24 mouse cellular contexts compared by ENCODE assay signal in the genomic region with DNA sequence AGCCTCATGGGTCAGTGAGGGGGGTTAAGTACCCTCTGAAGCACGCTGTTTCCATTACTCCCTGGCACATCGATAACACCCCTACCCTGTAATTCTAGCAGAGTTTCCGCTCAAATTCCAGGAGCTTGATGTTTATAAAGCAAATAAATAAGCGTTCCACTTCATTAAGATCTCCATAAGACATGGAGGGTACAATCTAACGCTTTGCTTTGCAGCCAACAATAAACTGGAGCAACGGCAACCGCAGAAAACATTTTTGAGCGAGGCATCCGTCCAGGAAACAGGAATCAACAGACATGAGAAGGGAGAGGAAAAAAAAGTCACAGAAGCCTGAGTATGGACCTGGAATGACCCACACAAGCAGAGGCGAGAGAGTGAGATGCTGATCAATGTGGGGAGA. TPM values are rescaled to one million over a fixed set of nuclear protein-coding genes. Genes with fewer than 3 reads are reported as not detected.
DNase-seq lines count a peak whose midpoint lies in the region; ATAC-seq and TF ChIP-seq lines count a peak whose summit lies in the region.
"Had no signal": no experiment of that assay in that cellular context is flagged by ENCODE, and none has a peak within 500 bp of the region (broad histone marks: within the 10 kb centered on the region; RNA-seq: fewer than 3 reads in every experiment).

No protein-coding gene starts in this region.

- H3K4me1 ChIP-seq in hindbrain, postnatal 0 days (ENCODE audit: insufficient read depth, low read length): peaks cover 9% of the 10 kb centered on the region; the same call in 1 of the 2 replicates
- H3K4me1 ChIP-seq in hindbrain, embryonic 13.5 days (replicated peaks): peaks cover 9% of the 10 kb centered on the region
- H3K4me1 ChIP-seq in lung, postnatal 0 days (ENCODE audit: insufficient read depth, low read depth, low read length): no peaks in the 10 kb centered on the region
- no peaks in the 10 kb centered on the region for H3K4me1 ChIP-seq in lung, adult 2 months (ENCODE audit: control insufficient read depth, insufficient read depth, low read length)
- H3K4me1 ChIP-seq in embryonic facial prominence, embryonic 14.5 days (ENCODE audit: control insufficient read depth, insufficient read depth, low read length): peaks cover 22% of the 10 kb centered on the region
- H3K4me1 ChIP-seq: heart, embryonic 12.5 days; stomach, embryonic 15.5 days had no signal

- TF ChIP-seq EP300 in lung, postnatal 0 days (IDR thresholded peaks at IDR 0.05): no peak

- H3K36me3 ChIP-seq in hindbrain, postnatal 0 days (ENCODE audit: insufficient read depth, low read length): no peaks in the 10 kb centered on the region
- no peaks in the 10 kb centered on the region for H3K36me3 ChIP-seq in hindbrain, embryonic 13.5 days
- H3K36me3 ChIP-seq in lung, postnatal 0 days (ENCODE audit: insufficient read depth, low read length): no peaks in the 10 kb centered on the region
- H3K36me3 ChIP-seq in embryonic facial prominence, embryonic 14.5 days (ENCODE audit: control insufficient read depth, insufficient read depth, low read length): no peaks in the 10 kb centered on the region
- H3K36me3 ChIP-seq: embryonic facial prominence, embryonic 15.5 days; forebrain, embryonic 12.5 days; heart, embryonic 12.5 days; limb, embryonic 10.5 days; midbrain, embryonic 13.5 days; stomach, embryonic 15.5 days had no signal

- no peaks in the 10 kb centered on the region for H3K9me3 ChIP-seq in hindbrain, postnatal 0 days (ENCODE audit: low read length)
- H3K9me3 ChIP-seq in hindbrain, embryonic 13.5 days: no peaks in the 10 kb centered on the region
- no peaks in the 10 kb centered on the region for H3K9me3 ChIP-seq in lung, postnatal 0 days (ENCODE audit: low read length)
- no peaks in the 10 kb centered on the region for H3K9me3 ChIP-seq in embryonic facial prominence, embryonic 14.5 days (ENCODE audit: control insufficient read depth, low read length)
- H3K9me3 ChIP-seq: embryonic facial prominence, embryonic 15.5 days; forebrain, embryonic 12.5 days; heart, embryonic 12.5 days; limb, embryonic 10.5 days; midbrain, embryonic 13.5 days; stomach, embryonic 15.5 days had no signal

- H3K4me2 ChIP-seq in hindbrain, postnatal 0 days (ENCODE audit: low read depth, low read length): no peak overlapping the region
- H3K4me2 ChIP-seq in hindbrain, embryonic 13.5 days: no peak overlapping the region
- H3K4me2 ChIP-seq in lung, postnatal 0 days (replicated peaks; ENCODE audit: low read depth, low read length): no peak overlapping the region
- no peak overlapping the region for H3K4me2 ChIP-seq in embryonic facial prominence, embryonic 14.5 days (ENCODE audit: low read depth, low read length)
- H3K4me2 ChIP-seq: embryonic facial prominence, embryonic 15.5 days; forebrain, embryonic 12.5 days; heart, embryonic 12.5 days; liver, embryonic 11.5 days; midbrain, embryonic 13.5 days; stomach, embryonic 15.5 days had no signal

- H3K27me3 ChIP-seq in hindbrain, postnatal 0 days (ENCODE audit: insufficient read depth, low read length): no peaks in the 10 kb centered on the region
- no peaks in the 10 kb centered on the region for H3K27me3 ChIP-seq in hindbrain, embryonic 13.5 days
- no peaks in the 10 kb centered on the region for H3K27me3 ChIP-seq in lung, postnatal 0 days (replicated peaks; ENCODE audit: insufficient read depth, low read length)
- H3K27me3 ChIP-seq in embryonic facial prominence, embryonic 14.5 days (replicated peaks; ENCODE audit: control insufficient read depth, insufficient read depth, low read length): no peaks in the 10 kb centered on the region
- H3K27me3 ChIP-seq: embryonic facial prominence, embryonic 15.5 days; forebrain, embryonic 12.5 days; heart, embryonic 12.5 days; midbrain, embryonic 13.5 days; stomach, embryonic 15.5 days had no signal

- no peak overlapping the region for H3K4me3 ChIP-seq in hindbrain, postnatal 0 days (ENCODE audit: low read length)
- no peak overlapping the region for H3K4me3 ChIP-seq in hindbrain, embryonic 13.5 days
- H3K4me3 ChIP-seq in lung, postnatal 0 days (ENCODE audit: low read depth, low read length): no peak overlapping the region
- H3K4me3 ChIP-seq in lung, adult 2 months (replicated peaks; ENCODE audit: extremely low read depth, low read depth, low read length): no peak overlapping the region
- no peak overlapping the region for H3K4me3 ChIP-seq in embryonic facial prominence, embryonic 14.5 days (ENCODE audit: low read depth, low read length)
- H3K4me3 ChIP-seq: embryonic facial prominence, embryonic 15.5 days; forebrain, embryonic 12.5 days; heart, embryonic 12.5 days; left cerebral cortex, adult 2 months; limb, embryonic 10.5 days; midbrain, embryonic 13.5 days; myocyte; stomach, embryonic 15.5 days had no signal

- no peak for TF ChIP-seq CTCF in hindbrain, postnatal 0 days (IDR thresholded peaks at IDR 0.05; ENCODE audit: low read depth)
- no peak for TF ChIP-seq CTCF in lung, postnatal 0 days (IDR thresholded peaks at IDR 0.05)
- no peak for TF ChIP-seq CTCF in lung, adult 2 months (IDR thresholded peaks at IDR 0.05; ENCODE audit: insufficient read depth, low read length)

- no peak for TF ChIP-seq POLR2A in lung, adult 2 months (IDR thresholded peaks at IDR 0.05; ENCODE audit: borderline replicate concordance, extremely low read depth, low read depth, low read length)

- H3K9ac ChIP-seq in hindbrain, postnatal 0 days (replicated peaks; ENCODE audit: low read length): no peak overlapping the region
- H3K9ac ChIP-seq in hindbrain, embryonic 13.5 days: no peak overlapping the region
- H3K9ac ChIP-seq in lung, postnatal 0 days (replicated peaks; ENCODE audit: low read depth): no peak overlapping the region
- H3K9ac ChIP-seq in embryonic facial prominence, embryonic 14.5 days (ENCODE audit: low read depth, low read length): no peak overlapping the region
- H3K9ac ChIP-seq: embryonic facial prominence, embryonic 15.5 days; forebrain, embryonic 12.5 days; heart, embryonic 12.5 days; midbrain, embryonic 13.5 days; stomach, embryonic 15.5 days had no signal

- 38% methylated on average over 10 of the region's 10 CpGs for WGBS in hindbrain, postnatal 0 days
- WGBS in hindbrain, embryonic 13.5 days: 59% methylated on average over 10 of the region's 10 CpGs
- 30% methylated on average over 10 of the region's 10 CpGs for WGBS in lung, postnatal 0 days
- 45% methylated on average over 10 of the region's 10 CpGs for WGBS in lung, adult 2 months
- 37% methylated on average over 10 of the region's 10 CpGs for WGBS in embryonic facial prominence, embryonic 14.5 days

- ATAC-seq in hindbrain, postnatal 0 days: no peak
- no peak for ATAC-seq in hindbrain, embryonic 13.5 days (ENCODE audit: low FRiP score)
- ATAC-seq in lung, postnatal 0 days: no peak
- no peak for ATAC-seq in embryonic facial prominence, embryonic 14.5 days (ENCODE audit: low read depth)
- ATAC-seq: intestine, embryonic 16.5 days; midbrain, embryonic 13.5 days had no signal

- peak overlapping the region; percentile 23; the same call in 1 of the 2 replicates for H3K27ac ChIP-seq in hindbrain, postnatal 0 days
- H3K27ac ChIP-seq in hindbrain, embryonic 13.5 days: no peak overlapping the region
- no peak overlapping the region for H3K27ac ChIP-seq in lung, postnatal 0 days (ENCODE audit: low read length)
- H3K27ac ChIP-seq in embryonic facial prominence, embryonic 14.5 days (replicated peaks; ENCODE audit: low read depth, low read length): no peak overlapping the region
- H3K27ac ChIP-seq: embryonic facial prominence, embryonic 15.5 days; forebrain, embryonic 12.5 days; left cerebral cortex, adult 2 months; limb, embryonic 10.5 days; macrophage; midbrain, embryonic 13.5 days; stomach, embryonic 15.5 days had no signal

- no peak for DNase-seq in hindbrain, postnatal 0 days (ENCODE audit: low spot score)
- peak; percentile 17 for DNase-seq in lung, postnatal 0 days (ENCODE audit: low spot score)
- DNase-seq in lung, adult 2 months: no peak
- peak; percentile 63 for DNase-seq in embryonic facial prominence, embryonic 14.5 days (ENCODE audit: low spot score)
- peak; percentile 13 to 22 for DNase-seq in kidney, postnatal 4 days
- DNase-seq in thymus, postnatal 36 days: no peak
- DNase-seq: adrenal gland, postnatal 36 days; cerebellum, adult 8-10 months; gastrocnemius, postnatal 14 days; heart, postnatal 4 days; right cerebral cortex, adult 18-20 months had no signal

RNA-seq across cellular contexts. Expression of gene Kcnk2, which starts 27.5 kb away (rescaled TPM):
- total RNA-seq in hindbrain, postnatal 0 days (2014; rRNA removed): 16.2 and 17.1 TPM in 2 replicates
- polyA plus RNA-seq in hindbrain, postnatal 0 days (2015; fragmentation: Nextera tagmentation; extraction: Ambion mirVana): 13.2 and 13.5 TPM in 2 replicates
- polyA plus RNA-seq in hindbrain, embryonic 13.5 days (2015; fragmentation: Nextera tagmentation; extraction: Ambion mirVana): 15.5 and 17.3 TPM in 2 replicates
- polyA plus RNA-seq in lung, postnatal 0 days (2015; fragmentation: Nextera tagmentation; extraction: Ambion mirVana): 4.6 and 5.3 TPM in 2 replicates
- polyA plus RNA-seq in lung, adult 2 months (2012; rRNA removed): 15.0 and 19.0 TPM in 2 replicates
- 7.7 and 8.4 TPM in 2 replicates for polyA plus RNA-seq in embryonic facial prominence, embryonic 14.5 days (2014; fragmentation: Nextera tagmentation; extraction: Ambion mirVana)
- total RNA-seq: common myeloid progenitor, adult 5-6 weeks had no signal
- polyA plus RNA-seq: macrophage had no signal

Comparison
In these comparisons a context has a peak if more than half of its experiments do, and no peak if none do; other contexts are left out.
1. DNase-seq: peak in lung, postnatal 0 days (single experiment), embryonic facial prominence, embryonic 14.5 days (single experiment) and kidney, postnatal 4 days (2 of 2); none in hindbrain, postnatal 0 days (single experiment), lung, adult 2 months (single experiment) and thymus, postnatal 36 days (0 of 2).